Mouse (Mus musculus): ENCODE data around the gene Fhit.

DNA sequence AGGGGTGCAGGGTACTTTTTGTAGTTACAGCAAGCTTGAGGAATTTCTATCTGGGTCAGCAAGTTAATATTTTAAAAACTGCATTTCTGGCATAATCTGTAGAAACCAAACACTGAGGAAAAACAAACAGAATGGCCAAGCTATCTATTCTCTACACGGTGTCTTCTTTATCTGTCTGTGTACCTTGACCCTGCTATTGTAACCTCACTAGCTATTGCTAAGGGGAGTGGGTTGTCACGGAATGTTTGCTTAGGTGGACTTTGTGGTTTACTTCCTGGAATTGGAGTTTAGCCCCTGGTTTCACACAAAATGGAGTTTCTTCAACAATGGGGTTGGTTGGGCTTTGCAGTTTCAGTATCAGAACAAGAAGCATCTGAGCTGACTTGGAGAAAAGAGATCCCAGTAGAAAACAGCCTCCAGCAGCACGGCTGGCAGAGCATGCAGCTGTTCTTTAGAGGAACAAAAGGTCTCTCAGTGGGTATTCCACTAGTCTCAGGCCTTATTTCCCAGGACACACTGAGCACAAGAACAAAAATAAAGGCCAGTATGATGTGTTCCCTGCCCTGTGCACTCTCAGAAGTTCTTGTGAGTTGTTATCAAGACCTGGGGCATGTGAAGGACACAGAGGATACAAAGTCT lies 1540.8 kb downstream of the Fhit start:
- TF ChIP-seq CTCF (IDR thresholded peaks at IDR 0.05; ENCODE audit: insufficient read depth, low read length) (no peak), POLR2A (IDR thresholded peaks at IDR 0.05; ENCODE audit: borderline replicate concordance, extremely low read depth, low read depth, low read length) (no peak)
